Mouse (Mus musculus) lung, embryonic 14.5 days (tissue): ENCODE data around the gene Dgcr8. TPM values are rescaled to one million over a fixed set of nuclear protein-coding genes. Genes with fewer than 3 reads are reported as not detected.

Experiments used
- ATAC-seq: fragments of 200-750 bp; cut with Nextera tagmentation; 2 replicates; pipeline ENCODE4 v1.8.0; 2017; ENCODE audit warnings: mild to moderate bottlenecking, moderate TSS enrichment, moderate library complexity; ENCODE audit not compliant: insufficient read depth
- DNase-seq: peaks from one replicate; pipeline ENCODE4 v3.0.0-alpha.2; 2015
- H3K27ac ChIP-seq: fragments of 300-500 bp; sonication (generic); 2 replicates; pipeline ENCODE4 v1.5.1; 2014; ENCODE audit warnings: low read depth, mild to moderate bottlenecking, moderate library complexity
- H3K27me3 ChIP-seq: fragments of 300-500 bp; sonication (generic); 2 replicates; pipeline ENCODE4 v1.6.1; 2014; ENCODE audit warnings: low read length, control low read depth; ENCODE audit not compliant: insufficient read depth
- H3K36me3 ChIP-seq: fragments of 300-500 bp; sonication (generic); 2 replicates; pipeline ENCODE4 v1.6.1; 2014; ENCODE audit warnings: control low read depth; ENCODE audit not compliant: insufficient read depth
- H3K4me1 ChIP-seq: fragments of 300-500 bp; sonication (generic); 2 replicates; pipeline ENCODE4 v1.6.1; 2014; ENCODE audit warnings: antibody characterized with exemption, control low read depth; ENCODE audit not compliant: insufficient read depth
- H3K4me2 ChIP-seq: fragments of 300-500 bp; sonication (generic); 2 replicates; pipeline ENCODE4 v1.6.1; 2014; ENCODE audit warnings: mild to moderate bottlenecking
- H3K4me3 ChIP-seq: fragments of 300-500 bp; sonication (generic); 2 replicates; pipeline ENCODE4 v1.5.1; 2014; ENCODE audit warnings: low read depth, low read length
- H3K9ac ChIP-seq: fragments of 300-500 bp; sonication (generic); 2 replicates; pipeline ENCODE4 v1.6.1; 2014
- H3K9me3 ChIP-seq: fragments of 300-500 bp; sonication (generic); 2 replicates; pipeline ENCODE4 v1.6.1; 2016; ENCODE audit warnings: low read depth, low read length, control low read depth
- CTCF ChIP-seq: IDR thresholded peaks from 2 replicates; pipeline ENCODE4 v1.5.1; 2016; ENCODE audit warnings: antibody characterized with exemption, low read depth
- WGBS: fragments of 180-500 bp; shearing (Covaris S2); extraction: QIAGEN DNeasy Blood & Tissue Kit; methylation state at CpG from one replicate; pipeline ENCODE4 v1.1.7; 2014; 5-methylcytosine and 5-hydroxymethylcytosine counted together
- polyA plus RNA-seq: library from polyadenylated mRNA; unstranded; fragments of >200 nt; fragmentation: Nextera tagmentation; extraction: Ambion mirVana; gene quantifications from 2 replicates; pipeline ENCODE4 v1.2.1, GENCODE M21; 2014

The Dgcr8 gene
- polyA plus RNA-seq, 1 experiment from 2014 or later = 44.4 TPM

- no peaks in the 10 kb centered on the region for H3K9me3 ChIP-seq
- ATAC-seq (peak; percentile 74), DNase-seq (peak; percentile 70)
- WGBS = 3% methylated on average over 19 of the region's 19 CpGs
- peaks cover 27% of the 10 kb centered on the region for H3K36me3 ChIP-seq
- peak overlapping the region; percentile 86 for H3K9ac ChIP-seq
- H3K4me3 ChIP-seq = peak overlapping the region; percentile 83
- no peaks in the 10 kb centered on the region for H3K27me3 ChIP-seq
- TF ChIP-seq CTCF = no peak
- H3K4me1 ChIP-seq = peaks cover 6% of the 10 kb centered on the region; the same call in 1 of the 2 replicates
- H3K4me2 ChIP-seq = peak overlapping the region; percentile 83
- peak overlapping the region; percentile 89 for H3K27ac ChIP-seq
Measured at GRCm38 (mm10) chr16:18235389-18236065, 53.5 kb downstream of the Dgcr8 start.

DNA sequence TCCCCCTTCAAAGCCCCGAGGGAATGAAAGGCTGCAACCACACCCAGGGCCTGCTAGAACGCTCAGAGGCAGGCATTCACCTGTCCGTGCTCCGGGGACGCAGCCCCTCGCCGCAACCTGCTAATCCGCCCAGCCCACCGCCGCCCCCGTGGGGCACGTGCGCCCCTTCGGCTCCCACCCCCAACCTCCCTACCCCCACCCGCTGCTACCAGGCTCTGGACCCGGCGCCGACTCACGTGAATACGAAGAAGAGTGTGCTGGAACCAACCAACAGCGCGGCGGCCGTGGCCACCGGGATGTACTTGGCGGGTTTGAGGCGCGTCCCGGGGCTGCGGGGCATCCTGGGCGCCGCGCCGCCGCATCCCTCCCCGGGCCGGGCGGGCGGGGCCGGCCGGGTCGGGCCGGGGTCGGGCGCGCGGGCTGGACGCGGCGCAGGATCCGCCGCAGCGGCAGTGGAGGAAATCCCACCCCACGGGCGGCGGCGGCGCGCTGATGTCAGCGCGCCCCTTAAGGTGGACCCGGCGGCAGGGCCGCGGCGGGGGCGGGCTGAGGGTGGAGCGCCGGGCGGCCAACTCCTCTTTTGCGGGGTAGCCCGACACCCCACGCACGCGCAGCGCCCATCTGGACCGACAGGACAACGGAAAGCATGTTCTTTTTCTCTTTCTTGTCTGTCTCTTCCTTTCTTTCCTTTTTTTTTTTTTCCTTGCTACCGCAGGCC, 54.2 kb downstream of the Dgcr8 start, which contains the start of gene Zdhhc8:
Gene Zdhhc8 (minus strand): TSS at position 466 of the 718 bp plus-strand sequence.
- Histone ChIP-seq H3K27ac (peak within 1 kb of the TSS; percentile 89), H3K4me2 (peak within 1 kb of the TSS; percentile 83), H3K27me3 (no peaks in the 10 kb centered on the region), H3K4me1 (peaks cover 6% of the 10 kb centered on the region; the same call in 1 of the 2 replicates), H3K9ac (peak within 1 kb of the TSS; percentile 86), H3K4me3 (peak within 1 kb of the TSS; percentile 83), H3K36me3 (peaks cover 20% of the 10 kb centered on the region), H3K9me3 (no peaks in the 10 kb centered on the region)
- TF ChIP-seq CTCF = no peak
- WGBS = under 1% methylated on average over 54 of the region's 79 CpGs
- DNase-seq (peak; percentile 88), ATAC-seq (peak; percentile 80)

DNA sequence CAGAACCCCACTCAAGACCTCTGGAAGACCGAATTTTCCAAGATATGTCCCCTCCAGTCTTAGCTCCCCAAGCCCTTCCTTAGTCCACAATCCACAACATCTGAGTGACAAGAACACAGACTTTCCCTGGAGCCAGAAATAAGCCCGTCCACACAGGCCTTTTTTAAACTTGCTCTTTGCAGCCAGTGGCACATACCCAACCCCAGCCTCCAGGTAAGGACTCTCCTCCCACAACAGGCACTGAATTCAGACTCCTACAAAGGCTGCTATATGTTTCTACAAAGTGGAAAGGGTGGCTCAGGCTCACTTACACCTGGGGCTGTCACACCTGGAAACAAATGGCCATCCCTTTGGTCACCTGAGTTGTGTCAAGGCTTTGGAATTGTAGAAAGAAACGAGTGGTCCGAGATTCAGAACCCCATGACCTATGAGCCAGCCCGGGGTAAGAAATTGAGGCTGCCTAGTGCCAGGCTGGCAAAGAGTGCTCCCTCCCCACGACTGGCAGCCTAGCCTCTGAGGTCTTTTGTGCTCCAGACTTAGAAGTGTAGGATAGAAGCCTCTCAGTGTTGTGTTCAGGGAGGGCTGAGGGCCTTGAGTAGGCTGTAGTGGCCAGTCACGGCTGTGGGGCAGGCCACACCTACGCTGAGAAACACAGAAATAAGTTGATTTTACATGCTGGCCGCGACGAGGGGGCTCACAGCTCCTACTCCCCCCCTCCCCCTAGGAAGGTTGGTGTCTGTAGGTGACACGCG, 55.0 kb downstream of the Dgcr8 start:
- 12% methylated on average over 13 of the region's 13 CpGs for WGBS
- Histone ChIP-seq H3K27ac (peak overlapping the region; percentile 89; the same call in 1 of the 2 replicates), H3K36me3 (peaks cover 15% of the 10 kb centered on the region), H3K9ac (peak overlapping the region; percentile 86), H3K27me3 (no peaks in the 10 kb centered on the region), H3K9me3 (no peaks in the 10 kb centered on the region), H3K4me2 (peak overlapping the region; percentile 83), H3K4me3 (peak overlapping the region; percentile 83), H3K4me1 (peaks cover 8% of the 10 kb centered on the region; the same call in 1 of the 2 replicates)
- ATAC-seq (no peak), DNase-seq (no peak)
- TF ChIP-seq CTCF = no peak

DNA sequence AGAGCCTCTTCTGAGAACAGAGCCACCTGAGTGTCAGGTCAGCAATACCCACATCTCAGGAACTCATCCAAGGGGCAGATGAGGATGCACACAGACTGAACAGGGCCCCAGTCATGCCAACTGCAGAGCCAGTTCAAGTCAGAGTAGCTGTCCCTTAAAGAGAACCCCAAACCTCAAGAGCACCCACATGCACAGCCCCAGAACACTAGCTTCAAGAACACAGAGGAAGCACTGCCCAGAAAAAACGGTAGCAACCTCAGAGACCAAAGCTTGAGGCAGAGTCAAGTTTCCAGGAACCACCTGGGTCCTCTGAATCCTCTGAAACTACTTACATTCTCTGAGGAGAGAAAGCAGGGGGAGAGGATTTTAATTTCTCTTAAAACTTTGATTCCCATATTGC, 55.6 kb downstream of the Dgcr8 start:
- DNase-seq = no peak
- no peak overlapping the region for H3K4me3 ChIP-seq
- peak overlapping the region; percentile 86 for H3K9ac ChIP-seq
- no peaks in the 10 kb centered on the region for H3K27me3 ChIP-seq
- peaks cover 8% of the 10 kb centered on the region; the same call in 1 of the 2 replicates for H3K4me1 ChIP-seq
- H3K9me3 ChIP-seq = no peaks in the 10 kb centered on the region
- no peak for ATAC-seq
- peak overlapping the region; percentile 83 for H3K4me2 ChIP-seq
- 35% methylated on average over 1 of the region's 1 CpGs for WGBS
- TF ChIP-seq CTCF = no peak
- H3K27ac ChIP-seq = no peak overlapping the region
- peaks cover 16% of the 10 kb centered on the region for H3K36me3 ChIP-seq

DNA sequence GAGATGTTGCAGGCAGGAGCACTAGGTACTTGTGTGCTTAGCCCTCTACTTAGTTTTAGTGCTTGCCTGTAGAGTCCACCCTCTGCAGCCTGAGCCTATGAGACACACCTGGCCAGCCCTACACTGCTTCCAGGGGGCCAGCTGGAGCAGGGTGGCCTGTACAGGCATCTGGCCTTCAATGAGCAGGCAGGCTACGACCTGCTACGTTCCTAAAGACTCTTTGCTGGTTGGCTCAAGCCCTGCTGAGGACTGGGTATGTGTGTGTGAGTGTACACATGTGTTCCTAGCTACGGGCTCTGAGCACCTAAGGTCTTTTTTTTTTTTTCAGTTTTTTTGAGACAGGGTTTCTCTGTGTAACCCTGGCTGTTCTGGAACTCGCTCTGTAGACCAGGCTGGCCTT, 57.6 kb downstream of the Dgcr8 start:
- H3K36me3 ChIP-seq = peaks cover 26% of the 10 kb centered on the region; the same call in 1 of the 2 replicates
- no peak overlapping the region for H3K9ac ChIP-seq
- no peak overlapping the region for H3K4me3 ChIP-seq
- WGBS = 76% methylated on average over 4 of the region's 4 CpGs
- H3K27ac ChIP-seq = no peak overlapping the region
- no peaks in the 10 kb centered on the region for H3K9me3 ChIP-seq
- DNase-seq (no peak), ATAC-seq (no peak)
- no peak overlapping the region for H3K4me2 ChIP-seq
- H3K27me3 ChIP-seq = no peaks in the 10 kb centered on the region
- peaks cover 8% of the 10 kb centered on the region; the same call in 1 of the 2 replicates for H3K4me1 ChIP-seq
- TF ChIP-seq CTCF = no peak

- 84% methylated on average over 3 of the region's 3 CpGs for WGBS
- H3K9me3 ChIP-seq = no peaks in the 10 kb centered on the region
- H3K27me3 ChIP-seq = no peaks in the 10 kb centered on the region
- no peak for TF ChIP-seq CTCF
- H3K4me1 ChIP-seq = peaks cover 8% of the 10 kb centered on the region; the same call in 1 of the 2 replicates
- H3K27ac ChIP-seq = no peak overlapping the region
- H3K36me3 ChIP-seq = peaks cover 31% of the 10 kb centered on the region; the same call in 1 of the 2 replicates
- DNase-seq = no peak
- H3K9ac ChIP-seq = no peak overlapping the region
- ATAC-seq = no peak
- no peak overlapping the region for H3K4me2 ChIP-seq
- no peak overlapping the region for H3K4me3 ChIP-seq
Measured at GRCm38 (mm10) chr16:18231047-18231446, 58.0 kb downstream of the Dgcr8 start.
